Mouse (Mus musculus) c-Kit-positive CD71-positive TER-119-positive erythroid progenitor cells, embryonic 14.5 days (primary cell): ENCODE results near the gene Spata2.

Experiments
- DNase-seq: peaks from one replicate; pipeline ENCODE4 v3.0.0-alpha.2; 2013; ENCODE audit warnings: low spot score

Spata2 gene

DNA sequence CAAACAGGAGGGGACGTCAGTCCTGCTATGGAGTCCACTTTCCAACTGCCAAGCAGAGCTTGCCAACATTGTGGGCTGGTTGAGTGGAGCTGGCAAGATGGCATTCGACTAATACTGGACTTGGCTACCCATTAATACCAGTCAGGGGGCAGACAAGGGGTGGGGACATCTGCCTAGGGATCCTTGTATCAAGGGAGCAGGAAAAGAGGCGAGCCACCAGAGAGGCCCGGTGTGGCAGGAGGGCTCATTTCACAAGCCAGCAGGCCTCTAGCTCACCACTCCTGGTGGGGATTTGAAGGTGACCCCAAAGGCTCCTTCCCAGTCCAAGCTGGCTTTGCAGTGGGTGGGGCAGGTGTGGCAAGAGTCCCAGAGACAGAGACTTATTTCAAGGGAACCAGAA is 10.0 kb downstream of the Spata2 start:
- DNase-seq, result no peak

- no peak for DNase-seq
Observed at GRCm38 (mm10) chr2:167479501-167479900, 13.2 kb downstream of the Spata2 start.

DNA sequence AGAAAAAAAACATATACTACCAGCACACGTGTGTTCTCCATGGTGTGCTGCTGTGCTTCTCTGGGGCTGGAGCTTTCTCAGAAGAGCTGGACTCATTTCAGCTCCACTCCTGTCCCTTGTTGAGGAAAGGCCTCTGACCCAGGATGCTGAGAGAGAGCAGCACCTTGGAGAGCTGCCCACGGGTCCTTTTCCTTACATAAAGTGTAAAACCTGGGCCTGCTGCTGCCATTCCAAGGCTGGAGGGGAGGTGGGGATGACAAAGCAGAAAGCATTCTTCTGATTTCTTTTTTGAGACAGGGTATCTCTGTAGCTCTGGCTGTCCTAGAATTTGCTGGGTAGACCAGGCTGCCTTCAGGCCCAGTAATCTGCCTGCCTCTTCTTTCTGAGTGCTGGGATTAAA is 14.6 kb downstream of the Spata2 start:
- DNase-seq, result no peak

- DNase-seq, result no peak
Observed at GRCm38 (mm10) chr2:167476762-167477161, 15.9 kb downstream of the Spata2 start.

GRCm38 (mm10) chr2:167476200-167476688 is 16.4 kb downstream of the Spata2 start:
- no peak for DNase-seq

GRCm38 (mm10) chr2:167475596-167475995 is 17.1 kb downstream of the Spata2 start:
- DNase-seq, result no peak

DNA sequence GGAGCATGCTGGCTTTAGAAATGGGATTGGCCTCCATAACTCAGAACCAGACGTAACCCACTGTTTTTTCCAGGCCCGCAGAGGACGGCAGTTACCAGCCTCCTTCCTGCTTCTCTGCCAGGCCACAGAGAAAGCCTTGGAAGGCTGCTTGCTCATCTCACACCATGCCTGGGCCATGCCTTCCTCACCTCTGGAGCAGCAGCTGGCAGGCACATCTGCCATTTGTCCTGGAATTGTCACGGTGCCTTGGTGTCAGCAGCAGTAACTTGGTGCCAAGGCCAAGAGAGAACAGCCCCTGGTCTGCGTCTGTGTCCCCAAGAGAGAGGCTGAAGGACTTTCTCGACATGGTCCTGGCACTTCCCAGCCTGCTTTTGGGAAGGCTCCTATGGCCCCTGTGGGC is 18.5 kb downstream of the Spata2 start:
- no peak for DNase-seq

DNA sequence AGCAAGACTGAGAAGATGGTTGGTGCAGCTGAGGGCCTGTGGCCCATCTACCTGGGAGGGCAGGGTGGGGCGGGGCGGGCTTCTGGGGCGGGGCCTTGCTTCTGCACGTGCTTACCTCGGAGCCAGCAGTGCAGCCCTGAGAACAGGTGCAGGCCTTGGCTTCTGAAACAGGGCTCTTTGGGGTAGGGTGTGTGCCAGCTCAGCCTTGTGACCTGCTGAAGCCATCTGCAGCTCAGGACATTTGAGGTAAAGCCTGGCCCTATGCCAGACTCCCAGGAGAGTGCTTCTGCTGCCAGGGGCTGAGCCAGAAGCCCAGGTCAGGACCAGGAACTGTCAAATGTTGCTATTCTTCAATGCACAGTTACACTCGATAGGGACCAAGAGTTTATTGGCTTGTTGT is 21.1 kb downstream of the Spata2 start:
- DNase-seq, result no peak

- DNase-seq, result no peak
Observed at GRCm38 (mm10) chr2:167470611-167471010, 22.1 kb downstream of the Spata2 start.

- no peak for DNase-seq
Observed at GRCm38 (mm10) chr2:167468444-167468843, 24.2 kb downstream of the Spata2 start.

- no peak for DNase-seq
Observed at GRCm38 (mm10) chr2:167467214-167467613, 25.5 kb downstream of the Spata2 start.

- no peak for DNase-seq
Observed at GRCm38 (mm10) chr2:167465951-167466350, 26.7 kb downstream of the Spata2 start.

- DNase-seq, result no peak
Observed at GRCm38 (mm10) chr2:167463802-167464201, 28.9 kb downstream of the Spata2 start.

GRCm38 (mm10) chr2:167462954-167463353 is 29.7 kb downstream of the Spata2 start:
- DNase-seq, result peak; percentile 50

DNA sequence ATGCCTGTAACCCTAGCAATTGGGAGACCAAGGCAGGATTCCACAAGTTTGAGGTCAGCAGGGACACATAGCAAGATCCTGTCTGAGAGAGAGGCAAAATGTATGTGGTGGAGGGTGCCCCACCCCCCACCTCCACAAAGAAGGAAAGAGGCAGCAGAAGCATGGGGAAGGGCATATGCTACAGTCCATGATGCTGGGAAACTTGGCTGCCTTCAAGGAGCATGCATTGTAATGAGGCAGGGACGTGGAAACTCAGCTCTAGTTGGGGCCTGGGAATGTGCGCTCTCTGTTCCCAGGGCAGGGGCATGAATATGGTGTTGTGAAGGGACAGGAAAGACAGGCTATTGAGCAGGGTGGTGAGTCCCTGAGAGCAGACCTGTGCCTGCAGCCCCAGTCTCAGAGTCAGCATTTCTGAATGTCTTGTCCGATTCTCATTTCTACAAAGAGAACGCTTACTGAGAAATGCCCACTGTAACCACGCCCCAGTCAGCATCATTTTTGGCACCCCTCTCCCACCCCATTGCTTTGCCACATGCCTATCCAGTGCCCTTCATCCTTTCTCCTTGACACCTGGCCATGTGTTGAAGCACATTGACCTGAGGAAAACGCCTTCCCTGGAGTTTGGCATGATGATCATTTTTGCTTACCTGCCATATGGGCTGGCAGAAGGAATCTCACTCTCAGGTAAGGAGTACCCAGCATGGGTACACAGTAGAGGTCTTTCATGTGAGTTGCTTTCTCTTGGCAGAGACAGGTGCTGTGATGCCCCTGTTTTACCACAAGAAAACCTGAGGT is 33.4 kb downstream of the Spata2 start:
- DNase-seq, result no peak

DNA sequence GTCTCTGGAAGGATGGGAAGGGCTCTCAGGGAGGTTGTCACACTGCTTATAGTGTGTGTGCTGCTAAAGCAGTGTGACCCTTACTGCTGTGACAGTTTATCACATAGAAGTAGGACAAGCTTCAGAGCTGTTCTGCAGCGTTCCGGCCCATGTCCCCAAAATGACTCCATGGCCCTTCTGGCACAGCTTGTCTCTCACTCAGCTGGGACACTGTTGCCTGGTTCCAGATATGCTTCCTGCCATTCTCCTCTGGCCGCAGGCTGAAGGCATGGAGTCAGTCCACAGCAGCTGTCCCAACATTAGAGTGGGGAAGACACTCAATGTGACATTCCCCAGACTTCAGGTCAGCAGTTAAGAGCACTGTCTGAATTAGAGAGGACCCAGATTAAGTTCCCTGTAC is 34.1 kb downstream of the Spata2 start:
- DNase-seq, result no peak

GRCm38 (mm10) chr2:167457213-167457612 is 35.5 kb downstream of the Spata2 start:
- no peak for DNase-seq

GRCm38 (mm10) chr2:167456361-167457020 is 36.2 kb downstream of the Spata2 start:
- no peak for DNase-seq

- no peak for DNase-seq
Observed at GRCm38 (mm10) chr2:167453814-167454213, 38.9 kb downstream of the Spata2 start.

DNA sequence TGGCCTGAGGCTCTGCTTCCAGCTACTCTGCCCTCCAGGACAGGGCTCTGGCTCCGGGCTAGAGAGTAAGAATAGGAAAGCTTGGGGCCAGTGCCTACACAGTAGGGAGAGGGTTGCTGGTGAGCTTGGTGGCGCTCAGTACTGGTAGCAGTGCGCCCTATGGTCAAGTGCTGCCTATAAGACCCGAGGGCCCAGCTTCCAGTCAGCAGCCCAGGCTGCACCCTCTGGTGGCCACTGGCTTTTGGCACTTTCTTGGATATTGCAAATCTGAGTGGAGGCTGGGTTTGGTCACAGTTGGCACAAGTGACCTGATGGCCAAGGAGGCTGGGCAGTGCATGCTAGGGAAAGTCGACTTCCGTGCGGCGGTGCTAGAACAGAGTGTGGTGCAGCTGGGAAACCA is 42.0 kb downstream of the Spata2 start:
- DNase-seq, result no peak

DNA sequence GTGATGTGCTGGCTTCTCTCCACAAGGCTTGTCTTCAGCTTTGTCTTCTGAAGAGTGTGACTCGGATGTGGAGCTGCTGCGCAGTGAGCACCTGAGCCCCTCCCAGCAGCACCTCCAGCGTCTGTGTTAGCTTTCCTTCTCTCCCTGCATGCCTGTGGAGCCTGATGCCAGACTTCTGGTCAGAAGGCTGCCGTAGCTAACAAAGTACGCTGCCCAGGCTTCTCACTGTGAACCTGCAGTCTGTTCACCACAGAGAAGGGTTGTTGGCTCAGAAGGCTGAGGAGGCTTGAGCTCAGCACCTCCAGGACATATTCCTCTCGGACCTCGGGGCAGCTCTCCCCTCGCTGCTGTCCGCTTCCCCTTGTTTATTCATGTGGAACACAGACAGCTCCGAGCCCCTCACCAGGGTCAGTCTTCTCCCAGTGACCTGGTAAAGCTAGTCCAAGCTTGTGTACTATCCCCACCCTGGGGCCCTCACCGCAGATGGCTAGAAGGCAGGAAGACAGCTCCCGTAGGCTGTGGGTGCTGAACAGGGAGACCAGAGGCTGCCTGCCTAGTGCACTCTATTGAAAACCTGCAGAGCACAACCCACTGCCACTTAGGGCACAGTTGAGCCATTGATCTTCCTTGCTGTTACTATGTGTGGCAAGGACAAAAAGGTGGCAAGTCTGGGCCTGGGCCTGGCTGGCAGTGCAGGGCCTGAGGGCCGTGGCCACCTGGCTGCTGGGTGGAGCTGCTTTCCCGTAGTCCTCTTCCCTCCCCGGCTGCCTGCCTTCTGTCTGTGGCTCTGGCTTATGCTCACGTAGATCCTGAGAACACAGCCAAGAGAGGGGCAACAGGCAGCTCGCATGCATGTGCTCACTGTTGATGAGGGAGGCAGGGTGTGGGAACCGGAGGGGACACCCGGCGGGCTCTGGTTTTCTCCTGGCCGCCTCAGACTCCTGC is 43.1 kb downstream of the Spata2 start:
- DNase-seq, result no peak

DNA sequence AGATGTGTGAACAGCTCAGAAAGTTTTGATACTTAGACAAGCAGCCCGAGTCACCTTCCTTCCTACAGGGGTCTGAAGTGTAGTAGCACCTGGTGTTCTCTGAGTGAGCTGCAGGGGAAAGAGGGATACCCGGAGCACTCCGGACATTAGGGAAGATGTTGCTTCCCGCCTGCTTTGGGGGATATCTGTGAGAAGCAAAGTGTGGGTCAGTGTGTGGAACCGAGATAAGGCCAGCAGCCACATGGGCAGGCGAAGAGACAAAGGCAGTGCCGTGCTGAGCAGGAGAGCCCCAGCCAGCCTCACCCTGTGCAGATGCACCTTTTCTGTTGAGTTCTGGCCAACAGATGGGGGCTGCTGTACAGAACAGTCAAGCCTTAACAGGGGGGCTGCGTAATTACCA is 45.1 kb downstream of the Spata2 start:
- DNase-seq, result peak; percentile 30
